Mouse (Mus musculus) embryonic stem cell, embryonic (primary cell): ENCODE data around the gene Napb.

ENCODE experiments used
- CTCF ChIA-PET, 4 experiments: fragments of 300-600 bp in 2 of 4; fragments of 350-600 bp in 2 of 4; sonication (Branson Sonifier 250); formaldehyde crosslinking; loops; one replicate each; lab custom pipeline; 2022; ENCODE audit warnings: inconsistent platforms in 2 of 4; lab: Charles Lee
- POLR2A ChIA-PET, 4 experiments: fragments of 300-600 bp in 2 of 4; fragments of 350-600 bp in 2 of 4; sonication (Branson Sonifier 250); formaldehyde crosslinking; loops; one replicate each; lab custom pipeline; 2022; ENCODE audit warnings: antibody characterized with exemption in 4 of 4, inconsistent platforms in 1 of 4; lab: Charles Lee

Napb gene

GRCm38 (mm10) chr2:148663458-148663857 is 68.8 kb downstream of the Napb start:
- ChIA-PET CTCF (interaction anchor here in 1 of 4 experiments (1.2 kb wide), 1 partner anchor 188 kb away, joined by 3 read pairs; no protein-coding TSS in a partner anchor), POLR2A (interaction anchor here in 2 of 4 experiments (1.1 to 2.9 kb wide), 2 partner anchors 9 kb away, joined by 3 to 11 read pairs; partner anchors contain the start of gene Nxt1 (in 2 of the 2))

- CTCF ChIA-PET: interaction anchor here in 3 of 4 experiments (1.0 to 2.5 kb wide), 9 partner anchors 11 to 532 kb away, joined by 3 to 13 read pairs (median 4); partner anchors contain the start of gene Gzf1 (in 1 of the 3)
- POLR2A ChIA-PET: interaction anchor here in 2 of 4 experiments (0.8 to 1.1 kb wide), 3 partner anchors 24 to 29 kb away, joined by 3 to 4 read pairs (median 3); partner anchors contain the start of gene Gzf1 (in 1 of the 2)
These were observed 77.3 kb downstream of the Napb start for GRCm38 (mm10) chr2:148654961-148655360.

GRCm38 (mm10) chr2:148650587-148651357 is 81.5 kb downstream of the Napb start:
- POLR2A ChIA-PET: interaction anchor here in 1 of 4 experiments (0.6 to 2.1 kb wide), 2 partner anchors 21 to 22 kb away, joined by 3 to 5 read pairs; partner anchors contain the start of gene Nxt1
- CTCF ChIA-PET: no interaction called here

- POLR2A ChIA-PET: no interaction called here
- CTCF ChIA-PET: interaction anchor here in 1 of 4 experiments (0.6 kb wide), 1 partner anchor 11 kb away, joined by 3 read pairs; no protein-coding TSS in a partner anchor
These were observed 87.8 kb downstream of the Napb start for GRCm38 (mm10) chr2:148644421-148645000.
